Mouse (Mus musculus) brown adipose tissue, adult 24 weeks (tissue): ENCODE data around the gene Pkd1l1. TPM values are rescaled to one million over a fixed set of nuclear protein-coding genes. Genes with fewer than 3 reads are reported as not detected.

Experiments
- H3K27ac ChIP-seq: fragments of 200-500 bp; replicated peaks from 2 replicates; pipeline ENCODE4 v1.5.1; 2012; ENCODE audit warnings: low read depth, mild to moderate bottlenecking, low read length
- H3K4me1 ChIP-seq: fragments of 200-500 bp; 2 replicates; pipeline ENCODE4 v1.6.1; 2012; ENCODE audit warnings: low read length, mixed read lengths; ENCODE audit not compliant: control insufficient read depth, insufficient read depth, insufficient read length
- H3K4me3 ChIP-seq: fragments of 200-500 bp; 2 replicates; pipeline ENCODE4 v1.5.1; 2012; ENCODE audit warnings: low read depth, mild to moderate bottlenecking, low read length, moderate library complexity; ENCODE audit not compliant: insufficient read depth
- polyA plus RNA-seq: library from polyadenylated mRNA; stranded (reverse); fragments of >200 nt; gene quantifications from 2 replicates; pipeline ENCODE4 v1.2.4, GENCODE M21; 2012; ENCODE audit not compliant: missing spikeins, insufficient read depth, insufficient read length

Pkd1l1 gene
- polyA plus RNA-seq, 1 experiment, result not detected

DNA sequence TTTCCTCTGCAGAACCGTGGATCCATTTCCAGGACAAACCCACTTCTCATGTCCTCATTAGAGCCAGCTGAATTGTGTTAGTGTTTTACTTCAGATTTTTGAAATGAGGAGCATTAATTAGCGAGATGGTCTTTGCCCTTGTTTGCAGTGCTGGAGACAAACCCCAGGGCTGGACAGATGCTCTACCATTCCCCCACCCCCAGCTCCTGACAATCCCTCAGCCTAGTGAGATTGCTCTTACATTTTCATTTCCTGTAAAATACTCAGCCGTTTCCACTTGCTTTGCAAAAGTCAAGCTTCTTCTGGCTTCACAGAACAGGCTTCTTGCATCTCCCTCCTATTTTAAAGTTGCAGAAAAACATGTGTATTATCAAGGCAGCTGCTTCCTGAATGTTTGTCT, 155.7 kb downstream of the Pkd1l1 start:
- Histone ChIP-seq H3K4me3 (no peak overlapping the region), H3K4me1 (no peaks in the 10 kb centered on the region), H3K27ac (no peak overlapping the region)

DNA sequence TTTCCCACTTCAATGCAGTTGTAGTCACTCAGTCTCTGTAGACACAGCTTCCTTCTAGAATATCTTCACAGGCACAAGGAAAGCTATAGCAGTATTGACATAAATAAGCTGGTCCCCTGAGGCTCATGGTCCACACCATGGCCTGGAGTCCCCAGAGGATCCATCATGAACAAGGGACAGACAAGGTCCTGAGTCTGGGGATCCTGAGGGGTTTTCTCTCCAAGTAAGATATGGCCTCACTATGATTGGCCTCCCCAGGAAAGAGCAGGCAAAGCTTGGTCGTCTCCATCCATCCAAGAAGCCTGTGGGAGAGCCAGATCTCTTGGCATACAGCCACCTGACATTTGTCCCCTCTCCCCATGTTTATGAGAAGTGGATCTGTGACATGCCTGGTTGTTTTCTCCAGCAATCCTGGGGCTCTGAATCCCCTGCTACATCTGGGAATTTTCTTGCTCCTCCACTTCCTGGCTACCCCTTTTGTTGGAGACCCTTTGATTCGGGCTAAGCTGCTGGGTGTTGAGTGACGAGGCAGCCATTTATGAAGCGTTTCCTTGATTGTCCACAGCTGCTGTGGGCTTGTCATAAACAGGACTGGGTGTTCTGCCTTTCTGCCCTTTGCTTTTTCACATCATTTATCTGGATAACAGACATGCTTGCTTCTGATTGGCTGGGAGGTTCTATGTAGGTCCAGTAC, 158.8 kb downstream of the Pkd1l1 start:
- H3K4me3 ChIP-seq, result no peak overlapping the region
- no peaks in the 10 kb centered on the region for H3K4me1 ChIP-seq
- H3K27ac ChIP-seq, result no peak overlapping the region

DNA sequence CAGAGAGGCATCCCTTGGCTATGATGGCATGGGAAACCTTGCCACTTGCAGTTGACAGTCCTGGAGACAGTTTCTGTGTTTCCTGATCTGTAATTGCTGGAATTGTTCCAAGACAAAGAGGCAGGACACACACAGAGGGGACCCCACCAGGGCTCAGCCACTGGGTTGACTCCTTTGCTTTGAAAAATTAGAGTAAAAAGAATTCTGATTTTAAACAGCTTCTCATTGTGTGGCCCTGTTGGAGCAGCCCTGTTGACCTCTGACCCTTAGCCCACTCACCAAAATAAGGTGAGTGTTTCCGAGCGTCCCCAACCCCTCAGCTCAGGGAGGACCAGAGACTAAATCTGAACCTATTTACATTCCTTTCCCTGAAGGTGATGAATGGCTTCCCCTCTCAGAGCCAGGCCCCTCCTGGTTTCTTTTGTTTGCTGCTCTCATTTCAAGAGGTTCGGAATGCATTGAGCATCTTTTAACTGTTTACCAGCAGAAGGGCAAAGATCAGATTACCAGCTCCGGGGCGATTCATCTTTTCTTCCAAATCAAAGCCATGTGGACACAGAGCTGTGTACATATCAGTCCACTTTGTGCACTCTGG, 161.5 kb downstream of the Pkd1l1 start:
- Histone ChIP-seq H3K4me3 (no peak overlapping the region), H3K4me1 (no peaks in the 10 kb centered on the region), H3K27ac (no peak overlapping the region)

DNA sequence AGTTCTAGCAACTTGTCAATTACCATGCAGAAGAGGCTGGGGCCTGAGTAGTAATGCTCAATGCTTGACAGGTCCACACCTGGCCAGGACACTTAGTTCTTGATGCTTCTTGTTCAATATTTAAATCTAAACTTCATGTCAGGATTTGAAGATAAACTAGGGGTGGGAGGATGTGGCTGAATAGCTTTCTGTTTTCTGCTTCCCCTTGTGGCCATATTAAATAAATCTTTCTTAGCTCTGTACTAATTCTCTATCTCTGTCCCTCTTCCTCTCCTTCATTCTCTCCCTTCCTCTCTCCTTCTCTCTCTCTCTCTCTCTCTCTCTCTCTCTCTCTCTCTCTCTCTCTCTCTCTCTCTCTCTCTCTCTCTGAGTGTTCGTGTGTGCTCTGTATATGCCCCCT, 163.4 kb downstream of the Pkd1l1 start:
- H3K27ac ChIP-seq, result no peak overlapping the region
- H3K4me1 ChIP-seq, result no peaks in the 10 kb centered on the region
- no peak overlapping the region for H3K4me3 ChIP-seq

DNA sequence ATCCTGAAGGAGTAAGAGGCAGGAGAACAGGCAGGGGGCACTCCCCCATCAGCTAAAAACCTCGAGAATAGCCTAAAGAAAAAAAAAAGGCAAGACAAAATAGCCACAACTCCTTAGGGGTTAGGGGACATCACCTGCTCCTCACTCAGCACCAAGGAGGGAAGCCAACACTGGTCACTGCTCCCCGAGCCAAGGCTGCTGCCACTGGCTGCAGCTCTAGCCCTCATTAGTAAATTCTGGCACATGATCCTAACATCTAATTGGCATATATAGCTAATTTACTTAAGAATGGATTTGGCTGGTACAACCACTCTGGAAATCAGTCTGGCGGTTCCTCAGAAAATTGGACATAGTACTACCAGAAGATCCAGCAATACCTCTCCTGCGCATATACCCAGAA, 166.1 kb downstream of the Pkd1l1 start:
- Histone ChIP-seq H3K27ac (no peak overlapping the region), H3K4me1 (no peaks in the 10 kb centered on the region), H3K4me3 (no peak overlapping the region)

DNA sequence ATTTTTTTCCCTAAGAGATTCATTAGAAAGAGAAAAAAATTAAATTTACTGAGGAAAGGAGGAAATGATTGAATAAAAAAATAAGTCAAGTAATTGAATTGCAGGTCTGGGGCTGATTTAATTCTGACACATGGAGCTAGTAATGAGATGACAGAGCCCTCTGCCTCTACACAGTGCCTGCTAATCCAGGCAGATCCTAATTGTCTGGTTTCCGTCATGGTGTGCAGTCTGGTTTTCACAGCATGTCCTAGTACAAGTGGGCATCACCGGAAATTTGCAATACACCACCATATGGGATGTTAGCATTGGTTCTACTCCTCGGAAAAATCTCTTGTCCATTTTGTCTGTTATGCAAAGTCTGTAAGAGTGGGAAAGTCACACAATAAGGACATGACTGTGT, 168.9 kb downstream of the Pkd1l1 start:
- H3K4me1 ChIP-seq, result no peaks in the 10 kb centered on the region
- H3K4me3 ChIP-seq, result no peak overlapping the region
- no peak overlapping the region for H3K27ac ChIP-seq

DNA sequence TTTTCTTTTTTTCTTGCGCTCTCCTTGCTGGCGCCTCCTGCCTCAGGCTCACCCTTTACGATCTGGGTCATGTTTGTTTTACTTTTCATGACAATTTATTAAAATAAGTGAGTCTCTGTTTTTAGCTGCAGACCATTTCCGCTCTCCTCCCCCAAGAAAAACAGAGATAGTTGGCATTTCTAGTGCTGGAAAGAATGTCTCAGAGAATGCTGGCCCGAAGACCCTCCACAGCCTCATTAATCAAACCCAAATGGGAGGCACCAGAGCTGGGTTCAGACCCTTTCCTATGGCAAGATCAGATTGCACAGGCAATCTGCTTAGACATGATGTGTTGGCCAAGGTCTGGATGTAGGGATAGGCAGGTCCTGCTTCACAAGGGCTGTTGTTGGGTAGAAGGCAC, 175.6 kb downstream of the Pkd1l1 start:
- Histone ChIP-seq H3K27ac (no peak overlapping the region), H3K4me1 (no peaks in the 10 kb centered on the region), H3K4me3 (no peak overlapping the region)

DNA sequence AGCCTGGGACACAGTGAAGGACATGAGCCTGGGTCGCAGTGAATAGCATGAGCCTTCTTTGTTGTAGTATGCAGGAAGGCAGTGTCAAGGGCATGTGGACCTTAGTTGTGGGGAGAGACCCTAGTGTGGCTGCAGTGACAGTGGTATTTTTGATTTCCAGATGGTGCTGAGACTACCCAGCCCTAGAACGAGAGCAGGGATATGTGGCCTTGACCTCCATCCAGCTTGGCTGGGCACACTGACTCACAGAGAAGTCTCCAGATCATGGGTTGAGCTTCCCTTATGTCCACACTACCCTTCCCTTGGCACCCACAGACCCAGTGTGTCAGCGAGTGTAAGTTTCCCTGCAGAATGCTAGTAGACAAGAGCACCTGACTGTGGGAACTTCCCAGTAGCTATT, 178.0 kb downstream of the Pkd1l1 start:
- no peak overlapping the region for H3K4me3 ChIP-seq
- H3K27ac ChIP-seq, result no peak overlapping the region
- no peaks in the 10 kb centered on the region for H3K4me1 ChIP-seq

DNA sequence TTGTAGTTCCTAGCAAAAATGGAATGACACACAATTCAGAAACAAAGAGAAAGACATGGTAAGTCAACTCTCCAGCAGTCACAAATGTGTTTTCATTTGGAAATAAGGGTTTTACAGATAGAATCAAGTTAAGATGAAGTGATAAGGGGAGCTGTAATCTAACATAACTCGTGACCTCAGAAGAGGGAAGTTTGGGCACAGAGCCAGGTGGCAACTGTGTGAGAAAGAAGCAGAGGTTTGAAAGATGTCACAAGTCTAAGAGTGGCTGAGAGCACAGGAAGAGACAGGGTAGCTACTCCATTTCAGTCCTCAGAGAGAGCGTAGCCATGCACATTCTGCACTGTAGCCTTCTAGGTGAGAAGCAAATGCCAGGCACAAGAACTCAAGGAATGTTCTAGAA, 180.9 kb downstream of the Pkd1l1 start:
- H3K27ac ChIP-seq, result no peak overlapping the region
- no peaks in the 10 kb centered on the region for H3K4me1 ChIP-seq
- no peak overlapping the region for H3K4me3 ChIP-seq

DNA sequence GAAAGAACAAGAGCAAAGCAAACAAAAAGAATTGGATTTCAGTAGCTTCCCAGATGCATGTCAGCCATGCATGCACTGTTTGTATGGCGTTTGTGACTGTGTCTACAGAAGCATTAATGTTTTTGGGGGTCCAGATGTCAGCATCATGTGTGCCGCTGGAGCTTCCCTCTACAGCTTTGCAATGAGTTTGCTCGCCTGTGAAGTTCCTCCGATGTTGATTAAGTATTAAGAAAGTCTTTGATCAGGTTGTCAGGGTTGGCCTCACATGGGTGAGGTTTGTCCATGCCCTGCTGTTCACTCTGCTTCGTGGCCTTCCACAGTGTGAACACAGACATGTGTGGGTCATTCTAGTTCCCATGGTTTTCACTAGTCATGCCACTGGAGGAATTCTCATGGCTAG, 183.9 kb downstream of the Pkd1l1 start:
- Histone ChIP-seq H3K4me3 (no peak overlapping the region), H3K27ac (no peak overlapping the region), H3K4me1 (no peaks in the 10 kb centered on the region)

DNA sequence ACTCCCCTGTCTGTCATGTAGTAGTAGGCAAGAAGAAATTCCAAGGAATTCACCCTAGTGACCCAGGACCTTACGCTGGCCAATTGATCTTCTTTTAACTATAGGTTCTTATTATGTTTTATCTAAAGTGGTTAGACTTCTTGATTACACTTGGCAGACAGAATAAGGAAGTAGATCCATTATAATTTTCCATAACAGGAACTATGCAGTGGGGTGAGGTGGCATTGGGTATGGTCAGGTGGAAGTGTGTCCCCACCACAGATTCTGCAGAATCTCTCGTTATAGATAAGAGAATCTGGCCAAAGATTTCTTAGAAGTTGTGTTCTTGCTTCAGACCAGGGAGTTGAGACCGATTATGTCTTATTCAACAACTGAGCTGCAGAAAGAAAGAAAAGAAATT, 185.5 kb downstream of the Pkd1l1 start:
- Histone ChIP-seq H3K4me3 (no peak overlapping the region), H3K4me1 (no peaks in the 10 kb centered on the region), H3K27ac (no peak overlapping the region)

DNA sequence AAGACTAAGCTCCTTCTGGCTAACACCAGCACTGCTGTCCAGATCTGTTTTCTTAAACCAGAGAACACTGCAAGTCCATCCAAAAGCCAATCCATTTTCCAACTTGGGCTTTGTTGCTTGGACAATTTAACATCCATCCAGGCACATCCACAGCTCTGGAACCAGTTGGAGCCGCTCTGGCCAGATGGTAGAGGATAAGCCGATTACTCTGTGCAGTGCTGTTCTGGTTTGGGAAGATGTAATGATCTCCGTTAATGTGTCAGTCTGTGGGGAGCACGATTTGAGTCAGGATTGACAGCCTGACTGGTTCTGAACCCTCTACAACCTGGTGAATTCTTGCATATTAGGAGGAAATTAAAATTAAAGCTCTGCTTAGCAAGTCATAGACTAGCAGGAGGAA, 188.7 kb downstream of the Pkd1l1 start:
- no peak overlapping the region for H3K4me3 ChIP-seq

DNA sequence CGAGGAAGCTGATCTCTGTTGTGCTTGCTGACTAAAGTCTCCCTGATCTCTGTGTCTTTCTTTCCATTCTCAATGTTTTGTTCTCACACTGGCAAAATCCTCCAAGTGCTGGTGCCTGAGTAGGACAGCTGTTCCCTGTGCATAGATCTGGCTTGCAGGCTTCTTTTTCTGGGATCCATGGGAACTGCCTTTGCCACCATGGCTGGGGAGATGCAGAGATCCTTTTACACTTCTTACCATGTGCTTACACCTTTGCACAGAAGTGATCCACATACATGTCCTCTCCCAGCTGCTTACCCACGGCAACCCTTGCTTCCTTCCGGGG, 191.0 kb downstream of the Pkd1l1 start:
- Histone ChIP-seq H3K4me1 (no peaks in the 10 kb centered on the region), H3K4me3 (no peak overlapping the region), H3K27ac (no peak overlapping the region)

More for the DNA sequence above, 188.7 kb downstream of the Pkd1l1 start:
- no peaks in the 10 kb centered on the region for H3K4me1 ChIP-seq
- no peak overlapping the region for H3K27ac ChIP-seq

DNA sequence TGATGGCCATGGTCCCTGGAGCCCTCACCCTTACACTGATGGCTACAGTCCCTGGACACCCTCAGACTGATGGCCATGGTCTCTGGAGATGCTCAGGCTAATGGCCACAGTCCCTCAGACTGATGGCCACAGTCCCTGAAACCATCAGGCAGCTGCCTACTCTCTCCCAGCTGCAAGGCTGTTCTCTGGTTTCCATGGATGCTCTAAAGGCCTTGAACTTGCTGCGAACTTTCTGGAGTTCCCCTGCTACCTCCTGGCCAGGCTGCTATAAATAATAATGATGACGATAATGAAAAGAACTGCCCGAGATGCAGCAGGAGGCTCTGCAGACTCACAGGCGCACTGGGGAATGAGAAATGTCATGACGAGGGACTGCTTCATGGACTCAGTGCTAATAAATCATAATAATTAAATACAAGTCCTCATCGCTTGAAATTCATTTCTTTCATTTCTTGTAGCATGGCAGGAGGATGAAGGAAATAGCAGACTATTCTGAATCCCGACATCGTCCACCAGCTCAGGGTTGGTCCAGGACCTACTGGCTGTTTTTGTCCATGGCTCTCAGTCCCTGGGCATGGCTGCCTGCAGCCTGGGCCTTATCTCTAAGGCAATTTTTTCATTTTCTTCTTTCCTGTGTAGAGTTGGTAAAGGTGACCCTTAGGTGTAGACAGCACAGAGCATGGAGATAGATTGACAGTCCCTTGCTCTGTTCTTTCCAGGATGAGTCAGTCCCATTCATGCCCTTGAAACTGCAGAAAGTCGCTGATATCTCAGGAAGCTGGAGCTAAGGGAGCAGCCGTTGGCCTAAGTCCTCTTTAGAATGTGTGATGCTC, 191.5 kb downstream of the Pkd1l1 start:
- no peak overlapping the region for H3K4me3 ChIP-seq
- H3K4me1 ChIP-seq, result no peaks in the 10 kb centered on the region
- H3K27ac ChIP-seq, result no peak overlapping the region

DNA sequence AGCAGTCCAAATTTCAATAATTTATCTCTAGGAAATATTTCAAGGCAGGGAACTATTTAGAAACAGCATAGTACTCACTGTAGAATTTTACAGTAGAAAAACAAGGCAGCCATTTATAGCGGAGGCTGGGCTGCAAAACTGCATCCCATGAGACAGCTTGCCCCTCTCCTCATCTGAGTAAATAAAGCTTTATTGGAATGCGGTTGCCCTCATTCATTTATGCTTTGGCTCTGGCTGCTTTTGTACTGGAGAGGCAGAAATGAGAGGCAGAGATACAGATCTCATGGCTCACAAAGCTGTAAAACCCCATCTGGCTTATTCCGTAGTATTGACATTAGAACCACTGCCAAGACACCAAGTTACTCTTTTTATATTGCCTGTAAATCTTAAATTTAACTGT, 193.6 kb downstream of the Pkd1l1 start:
- no peak overlapping the region for H3K27ac ChIP-seq
- H3K4me3 ChIP-seq, result no peak overlapping the region
- H3K4me1 ChIP-seq, result no peaks in the 10 kb centered on the region
